Mouse (Mus musculus): Measurements from ENCODE around the gene Herc1.

DNA sequence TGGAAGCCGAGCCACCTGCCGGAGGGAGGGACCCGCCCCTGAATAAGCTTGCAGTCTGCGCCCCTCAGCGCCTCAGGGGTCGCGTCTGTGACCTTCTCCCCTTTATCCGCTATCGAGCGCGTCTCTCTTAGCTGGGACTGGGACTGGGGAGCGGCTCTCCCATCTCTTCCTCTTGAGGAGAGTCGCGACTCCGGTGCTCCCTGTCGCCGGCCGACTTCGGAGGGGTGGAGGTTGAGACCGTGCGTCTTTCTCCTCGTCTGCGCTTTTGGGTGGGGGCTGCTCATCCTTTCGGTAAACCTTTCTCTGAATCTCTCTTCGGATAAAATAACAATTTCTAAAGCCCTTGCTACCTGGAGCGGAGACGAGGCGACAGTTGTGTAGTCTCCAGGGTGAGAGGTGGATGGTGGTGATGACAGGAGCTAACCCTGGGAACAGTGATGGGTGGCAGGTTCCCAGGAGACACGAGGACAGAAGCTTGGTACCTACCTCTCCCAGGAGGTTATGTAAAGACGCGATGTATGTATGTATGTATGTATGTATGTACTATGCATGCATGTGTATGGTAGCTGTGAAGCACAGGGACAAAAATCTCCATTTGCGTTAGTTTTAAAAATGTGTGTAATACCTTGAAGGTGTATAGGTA lies 659 bp downstream of the Herc1 start:
- no peak for TF ChIP-seq POLR2A (IDR thresholded peaks at IDR 0.05; ENCODE audit: low read depth, low read length)
- TF ChIP-seq CTCF (IDR thresholded peaks at IDR 0.05; ENCODE audit: extremely low read depth, insufficient read depth, insufficient read length, insufficient replicate concordance) = no peak
